Mouse (Mus musculus) embryo, embryonic 11 days (tissue): ENCODE data around the gene Gnl2.

Source experiments
- DNase-seq: peaks from one replicate; pipeline ENCODE4 v3.0.0-alpha.2; 2015

Gene Gnl2

GRCm38 (mm10) chr4:125004886-125005285 lies 11.5 kb upstream of the Gnl2 start:
- no peak for DNase-seq

DNA sequence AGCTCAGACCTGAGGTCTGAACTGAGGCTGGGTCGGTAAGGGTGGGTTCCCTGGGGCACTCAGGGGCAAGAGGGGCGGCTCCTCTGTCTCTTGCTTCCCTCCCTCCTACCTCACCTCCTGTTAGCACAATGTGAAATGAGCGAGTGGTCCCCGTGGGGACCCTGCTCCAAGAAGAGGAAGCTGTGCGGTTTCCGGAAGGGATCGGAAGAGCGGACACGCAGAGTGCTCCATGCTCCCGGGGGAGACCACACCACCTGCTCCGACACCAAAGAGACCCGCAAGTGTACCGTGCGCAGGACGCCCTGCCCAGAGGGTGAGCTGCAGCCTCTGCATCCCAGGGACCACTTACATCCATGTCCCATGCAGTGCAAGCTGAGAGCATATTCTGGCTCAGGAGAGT lies 8.9 kb upstream of the Gnl2 start:
- peak; percentile 12 for DNase-seq

DNA sequence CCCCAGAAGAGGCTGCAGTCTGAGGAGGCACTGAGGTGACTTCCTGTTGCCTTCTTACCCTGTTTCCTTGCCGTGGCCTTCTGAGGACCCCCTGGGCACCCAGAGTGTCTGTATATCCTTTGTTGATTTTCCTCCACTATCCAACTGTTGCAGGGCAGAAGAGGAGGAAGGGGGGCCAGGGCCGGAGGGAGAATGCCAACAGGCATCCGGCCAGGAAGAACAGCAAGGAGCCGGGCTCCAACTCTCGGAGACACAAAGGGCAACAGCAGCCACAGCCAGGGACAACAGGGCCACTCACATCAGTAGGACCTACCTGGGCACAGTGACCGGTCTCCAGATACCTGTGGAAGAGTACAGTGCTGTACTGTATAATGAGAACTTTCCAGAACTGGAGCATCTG lies 8.2 kb upstream of the Gnl2 start:
- no peak for DNase-seq

GRCm38 (mm10) chr4:125008712-125009111 lies 7.7 kb upstream of the Gnl2 start:
- no peak for DNase-seq

DNA sequence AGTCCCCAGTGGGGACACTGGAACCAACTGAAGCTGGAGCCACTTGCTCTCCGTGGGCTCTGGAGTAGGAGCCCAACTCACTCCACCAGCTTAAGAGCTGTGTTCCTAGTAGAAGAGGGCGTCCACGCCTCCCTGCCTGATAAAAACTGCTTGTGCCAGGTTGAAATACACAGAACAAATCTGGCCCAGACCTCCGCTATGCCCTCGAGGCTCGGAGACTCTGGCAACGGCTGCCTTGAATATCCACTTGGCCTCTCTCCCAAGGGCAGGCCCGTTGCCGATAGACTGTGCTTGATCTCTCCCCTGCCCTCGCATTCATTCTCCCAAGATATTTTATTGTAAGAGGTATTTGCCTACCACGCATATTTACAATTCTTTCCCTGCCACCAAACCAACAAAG lies 1.0 kb downstream of the Gnl2 start:
- DNase-seq, result no peak

- DNase-seq, result peak; percentile 55
Measured at GRCm38 (mm10) chr4:125020780-125021538, 4.6 kb downstream of the Gnl2 start.

- peak; percentile 100 for DNase-seq
Measured at GRCm38 (mm10) chr4:125029891-125030614, 13.7 kb downstream of the Gnl2 start.

- DNase-seq, result no peak
Measured at GRCm38 (mm10) chr4:125034341-125034740, 18.0 kb downstream of the Gnl2 start.

- DNase-seq, result no peak
Measured at GRCm38 (mm10) chr4:125044454-125044853, 28.1 kb downstream of the Gnl2 start.

DNA sequence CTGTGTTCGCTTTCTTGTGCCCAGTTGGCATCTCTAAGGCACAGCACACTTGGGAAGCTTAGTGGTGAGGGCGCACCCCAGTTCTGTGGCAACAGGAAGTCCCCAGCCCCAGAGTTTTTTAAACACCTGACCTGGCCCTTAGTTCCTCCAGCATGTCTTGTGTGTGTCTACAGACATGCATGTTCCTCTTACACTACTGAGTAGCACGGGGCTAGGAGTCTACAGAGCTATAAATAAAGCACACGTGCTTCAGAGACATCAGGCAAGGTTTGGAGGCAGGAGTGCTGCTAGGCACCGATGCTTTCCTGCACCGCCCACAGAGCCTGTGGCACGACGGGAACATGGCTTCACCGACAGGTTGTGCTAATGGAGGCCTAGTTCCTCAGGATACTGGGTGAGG lies 39.0 kb downstream of the Gnl2 start:
- no peak for DNase-seq

GRCm38 (mm10) chr4:125056476-125056875 lies 40.1 kb downstream of the Gnl2 start:
- DNase-seq, result peak; percentile 18

DNA sequence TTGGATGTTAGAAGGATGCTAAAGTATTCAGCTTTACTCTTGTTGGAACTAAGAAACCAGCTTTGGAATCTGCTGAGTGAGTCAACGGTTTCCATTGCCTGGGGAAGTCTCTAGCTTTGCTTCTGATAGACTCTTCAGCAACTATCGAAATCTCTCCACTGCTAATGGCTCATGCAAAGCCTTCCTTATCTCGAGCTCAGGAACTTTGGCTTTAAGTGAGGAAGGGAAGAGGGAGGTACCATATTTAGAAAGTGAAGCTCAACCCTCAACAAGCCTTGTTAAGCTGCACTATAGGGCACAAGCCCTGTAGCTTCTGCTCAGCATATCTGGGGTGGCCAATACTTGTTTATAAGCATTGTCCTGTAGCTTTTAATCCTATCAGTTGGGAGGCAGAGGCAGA lies 40.9 kb downstream of the Gnl2 start:
- no peak for DNase-seq

DNA sequence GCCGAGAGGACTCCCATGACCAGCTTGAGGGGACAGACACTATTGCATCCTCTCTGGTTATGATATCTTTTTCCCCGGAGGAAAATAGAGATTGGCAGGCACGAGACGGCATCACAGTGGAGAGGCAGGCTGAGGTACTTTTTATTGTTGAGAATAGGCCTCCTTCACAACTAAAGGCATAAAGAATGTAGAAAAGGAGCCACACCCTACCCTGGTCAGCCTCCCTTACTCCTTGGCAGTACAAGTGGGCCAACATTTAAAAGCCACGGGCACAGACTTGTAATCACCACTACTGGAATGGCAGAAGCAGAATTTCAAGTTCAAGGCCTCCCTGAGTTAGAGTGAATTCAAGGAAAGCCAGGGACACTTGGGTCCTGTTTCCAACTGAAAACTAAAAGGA lies 41.6 kb downstream of the Gnl2 start:
- no peak for DNase-seq

DNA sequence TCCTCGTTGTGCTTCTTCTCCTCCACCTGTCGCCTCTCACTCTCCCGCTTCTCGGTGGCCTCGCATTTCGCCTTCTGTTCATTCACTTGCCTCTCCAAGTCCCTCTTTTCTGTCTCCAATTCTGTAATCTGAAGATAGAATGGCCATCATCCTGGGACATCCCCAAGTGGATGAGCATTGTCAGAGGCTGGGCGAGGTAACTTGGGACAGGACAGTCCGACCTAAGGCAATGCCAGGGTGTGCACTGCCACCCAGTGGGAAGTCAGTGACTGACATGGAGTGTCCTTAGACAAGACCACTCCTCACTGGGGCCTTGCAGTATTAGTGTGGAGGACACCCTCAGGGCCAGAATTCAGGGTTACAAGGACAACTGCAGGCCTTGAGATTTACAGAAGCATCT lies 42.6 kb downstream of the Gnl2 start:
- DNase-seq, result peak; percentile 86

DNA sequence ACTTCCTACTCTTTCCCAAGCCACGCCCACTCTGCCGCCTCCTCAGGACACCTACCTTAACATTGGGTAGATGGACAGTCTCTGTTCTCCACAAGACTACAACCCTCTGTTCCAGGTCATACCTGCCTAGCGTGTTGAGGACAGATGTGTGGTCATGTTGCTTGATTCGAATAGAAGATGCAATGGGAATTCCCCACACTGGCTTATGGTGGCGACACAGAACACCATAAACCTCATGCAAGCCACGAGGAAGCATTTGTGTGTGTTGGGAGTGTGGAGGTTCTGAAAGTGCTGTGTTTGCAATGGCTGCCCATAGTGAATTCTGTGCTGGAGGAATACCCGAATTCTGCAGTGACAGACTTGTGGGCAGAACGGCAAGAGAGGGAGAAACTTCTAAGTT lies 47.4 kb downstream of the Gnl2 start:
- DNase-seq, result no peak

DNA sequence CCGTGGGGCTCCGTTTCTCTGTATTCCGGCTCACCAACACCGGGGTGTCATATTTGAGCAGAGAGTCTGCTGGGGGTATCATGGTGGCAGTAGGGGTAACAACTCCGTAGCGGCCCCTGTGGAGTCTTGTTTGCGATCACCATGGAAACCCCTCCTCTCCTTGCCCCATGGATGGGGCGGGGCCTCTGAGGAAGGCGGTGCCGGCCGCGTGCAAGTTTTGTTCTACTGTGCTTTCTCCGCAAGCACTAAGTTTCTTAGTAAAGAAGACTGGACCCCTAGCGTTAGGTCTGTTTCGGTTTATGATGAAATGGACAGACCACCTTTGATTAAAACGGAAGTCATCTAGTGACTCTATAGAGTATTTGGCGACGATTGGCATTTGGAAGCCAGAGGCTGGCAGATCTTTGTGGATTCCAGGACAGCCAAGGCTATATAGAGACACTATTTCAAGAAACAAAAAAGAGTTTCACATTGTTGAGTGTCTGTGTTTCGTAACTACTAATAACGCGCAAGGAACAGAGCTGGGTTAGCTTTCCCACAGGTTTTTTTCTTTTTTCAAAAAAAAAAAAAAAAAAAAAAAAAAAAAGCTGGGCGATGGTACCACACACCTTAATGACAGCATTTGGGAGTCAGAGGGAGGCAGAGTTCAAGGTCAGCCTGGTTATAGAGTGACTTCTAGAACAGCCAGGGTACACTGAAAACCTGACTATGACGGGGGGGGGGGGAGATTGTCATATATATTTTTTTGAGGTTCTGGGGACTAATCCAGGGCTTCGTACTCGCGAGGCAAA lies 49.3 kb downstream of the Gnl2 start, which contains the start of gene Dnali1:
Gene Dnali1 (minus strand): TSS at position 187 of the 791 bp plus-strand sequence.
- peak; percentile 85 for DNase-seq

GRCm38 (mm10) chr4:125066490-125067370 lies 50.3 kb downstream of the Gnl2 start, which contains the start of gene Snip1:
Gene Snip1 (plus strand): TSS chr4:125066672.
- peak; percentile 98 for DNase-seq

GRCm38 (mm10) chr4:125077700-125078099 lies 61.3 kb downstream of the Gnl2 start:
- DNase-seq, result no peak

DNA sequence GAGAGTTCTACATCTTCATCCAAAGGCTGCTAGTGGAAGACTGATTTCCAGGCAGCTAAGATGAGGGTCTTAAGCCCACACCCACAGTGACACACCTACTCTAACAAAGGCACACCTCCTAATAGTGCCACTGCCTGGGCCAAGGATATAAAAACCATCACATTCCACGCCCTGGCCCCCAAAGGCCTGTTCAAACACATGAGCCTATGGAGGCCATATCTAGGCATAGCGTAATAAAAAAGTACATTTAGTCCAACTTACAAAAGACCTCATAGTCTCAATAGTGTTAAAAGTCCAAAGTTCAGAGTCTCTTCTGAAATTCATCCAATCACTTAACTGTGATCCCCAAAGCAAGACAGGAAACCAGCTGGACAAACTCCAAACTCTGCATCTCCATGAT lies 62.3 kb downstream of the Gnl2 start:
- no peak for DNase-seq

DNA sequence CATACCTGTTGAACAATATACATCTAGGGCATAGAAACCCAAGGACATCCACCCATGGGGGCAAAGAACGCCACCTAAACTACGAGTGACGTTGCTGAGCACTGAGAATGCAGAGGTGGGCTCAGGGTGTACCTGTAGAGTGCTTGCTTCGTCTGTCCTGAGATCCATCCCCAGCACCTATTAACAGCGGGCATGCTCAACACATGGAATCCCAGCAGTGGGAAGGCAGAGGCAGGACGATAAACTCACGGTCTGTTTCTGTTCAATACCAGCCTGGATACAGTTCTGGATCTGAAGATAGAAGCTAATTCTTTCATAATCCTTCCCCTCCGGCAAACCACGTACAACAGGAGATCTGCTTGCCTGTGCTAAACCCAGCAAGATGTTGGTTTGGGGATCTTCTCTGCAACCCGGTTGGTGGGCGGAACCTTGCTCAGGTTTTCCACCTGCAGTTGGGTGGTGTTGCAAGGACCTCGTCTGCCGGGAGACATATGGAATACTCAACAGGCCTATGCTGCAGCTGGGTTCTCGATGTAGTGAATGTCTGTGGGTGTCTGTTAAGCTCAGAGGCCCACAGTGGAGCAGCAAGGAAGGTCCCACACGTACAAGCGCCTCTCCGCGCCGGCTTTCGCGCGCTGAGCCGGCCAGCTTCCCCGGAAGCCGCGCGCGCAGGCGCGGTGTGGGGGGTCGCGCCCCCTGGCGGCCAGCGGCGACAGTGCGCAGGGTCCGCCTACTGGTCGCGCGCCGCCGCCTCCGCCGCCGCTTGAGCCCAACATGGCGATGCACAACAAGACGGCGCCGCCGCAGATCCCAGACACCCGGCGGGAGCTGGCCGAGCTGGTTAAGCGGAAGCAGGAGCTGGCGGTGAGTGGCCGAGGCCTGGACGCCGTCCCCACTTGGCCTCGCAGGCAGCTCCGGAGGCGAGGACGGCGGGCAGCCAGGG lies 68.3 kb downstream of the Gnl2 start, which contains the start of gene Meaf6:
Gene Meaf6 (plus strand): TSS at position 732 of the 943 bp plus-strand sequence.
- peak; percentile 93 for DNase-seq

- peak; percentile 87 for DNase-seq
Measured at GRCm38 (mm10) chr4:125085346-125085841, 69.0 kb downstream of the Gnl2 start.
